Mouse (Mus musculus) olfactory bulb, adult 2 months (tissue): ENCODE data around the gene Nav2. TPM values are rescaled to one million over a fixed set of nuclear protein-coding genes. Genes with fewer than 3 reads are reported as not detected.

Experiments
- H3K27ac ChIP-seq: fragments of 200-500 bp; 2 replicates; pipeline ENCODE4 v1.5.1; 2012; ENCODE audit warnings: low read depth, low read length; ENCODE audit not compliant: insufficient read depth
- H3K4me1 ChIP-seq: fragments of 200-500 bp; 2 replicates; pipeline ENCODE4 v1.6.1; 2012; ENCODE audit warnings: low read length; ENCODE audit not compliant: control insufficient read depth, insufficient read depth
- H3K4me3 ChIP-seq: fragments of 200-500 bp; 2 replicates; pipeline ENCODE4 v1.5.1; 2012; ENCODE audit warnings: mild to moderate bottlenecking, low read depth, low read length, moderate library complexity; ENCODE audit not compliant: insufficient read depth
- CTCF ChIP-seq: fragments of 200-500 bp; IDR thresholded peaks from 2 replicates; pipeline ENCODE4 v1.5.1; 2012; ENCODE audit warnings: low read depth, mild to moderate bottlenecking, low read length, moderate library complexity; ENCODE audit not compliant: insufficient read depth
- POLR2A ChIP-seq: fragments of 200-500 bp; IDR thresholded peaks from 2 replicates; pipeline ENCODE4 v1.6.1; 2012; ENCODE audit warnings: mild to moderate bottlenecking, low read depth, low read length, moderate library complexity; ENCODE audit not compliant: insufficient read depth
- WGBS: fragments of 180-500 bp; shearing (Covaris S2); methylation state at CpG from one replicate; pipeline ENCODE4 v1.1.7; 2018; 5-methylcytosine and 5-hydroxymethylcytosine counted together
- polyA plus RNA-seq: library from polyadenylated mRNA; stranded (reverse); fragments of >200 nt; gene quantifications from 2 replicates; pipeline ENCODE4 v1.2.4, GENCODE M21; 2012; ENCODE audit warnings: low replicate concordance; ENCODE audit not compliant: missing spikeins, insufficient read depth, insufficient read length

Nav2 gene
- polyA plus RNA-seq, 1 experiment, result 57.3 TPM

DNA sequence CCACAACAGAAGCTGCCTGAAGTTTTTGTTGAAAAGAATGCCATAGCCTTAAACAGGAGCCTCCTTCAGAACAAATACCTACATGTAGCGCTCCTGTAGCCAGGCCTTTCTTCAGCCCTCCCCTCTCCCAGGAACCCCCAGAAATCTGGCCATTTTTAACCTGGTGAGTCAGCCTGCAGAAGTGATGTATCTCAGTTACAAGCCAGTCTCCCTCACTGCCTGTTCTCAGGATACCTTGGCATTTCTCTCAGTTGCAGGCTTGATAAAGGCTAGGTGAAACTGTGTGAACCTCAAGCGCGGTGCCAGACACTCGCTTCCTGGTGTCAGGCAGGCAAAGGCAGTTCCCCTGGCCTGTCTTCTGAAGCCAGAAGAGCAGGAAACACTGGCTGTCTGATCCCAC is 570.4 kb downstream of the Nav2 start:
- no peak for TF ChIP-seq POLR2A
- TF ChIP-seq CTCF, result no peak
- 80% methylated on average over 4 of the region's 4 CpGs for WGBS
- H3K4me1 ChIP-seq, result peaks cover 12% of the 10 kb centered on the region
- no peak overlapping the region for H3K27ac ChIP-seq
- no peak overlapping the region for H3K4me3 ChIP-seq

DNA sequence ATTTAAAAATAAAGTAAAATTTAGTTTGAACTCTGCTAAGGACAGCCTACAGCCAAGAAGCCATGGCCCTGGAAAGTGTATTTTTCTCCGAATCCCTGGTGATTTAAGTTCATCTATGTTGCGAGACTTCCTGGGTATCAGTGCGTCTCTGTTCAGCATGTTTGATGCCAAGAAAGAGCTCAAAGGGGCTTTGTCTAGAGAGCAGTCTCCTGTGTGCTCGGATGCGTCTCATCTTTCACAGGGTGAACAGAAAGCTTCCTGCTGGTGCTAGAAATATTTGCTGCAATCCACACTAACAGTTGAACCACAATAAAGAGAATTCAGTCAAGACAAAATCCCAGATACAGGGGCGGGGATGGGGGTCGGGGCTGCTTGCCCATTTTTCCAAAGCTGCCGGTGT is 572.4 kb downstream of the Nav2 start:
- TF ChIP-seq POLR2A (no peak), CTCF (no peak)
- 63% methylated on average over 8 of the region's 8 CpGs for WGBS
- H3K4me1 ChIP-seq, result peaks cover 20% of the 10 kb centered on the region
- no peak overlapping the region for H3K4me3 ChIP-seq
- H3K27ac ChIP-seq, result no peak overlapping the region

DNA sequence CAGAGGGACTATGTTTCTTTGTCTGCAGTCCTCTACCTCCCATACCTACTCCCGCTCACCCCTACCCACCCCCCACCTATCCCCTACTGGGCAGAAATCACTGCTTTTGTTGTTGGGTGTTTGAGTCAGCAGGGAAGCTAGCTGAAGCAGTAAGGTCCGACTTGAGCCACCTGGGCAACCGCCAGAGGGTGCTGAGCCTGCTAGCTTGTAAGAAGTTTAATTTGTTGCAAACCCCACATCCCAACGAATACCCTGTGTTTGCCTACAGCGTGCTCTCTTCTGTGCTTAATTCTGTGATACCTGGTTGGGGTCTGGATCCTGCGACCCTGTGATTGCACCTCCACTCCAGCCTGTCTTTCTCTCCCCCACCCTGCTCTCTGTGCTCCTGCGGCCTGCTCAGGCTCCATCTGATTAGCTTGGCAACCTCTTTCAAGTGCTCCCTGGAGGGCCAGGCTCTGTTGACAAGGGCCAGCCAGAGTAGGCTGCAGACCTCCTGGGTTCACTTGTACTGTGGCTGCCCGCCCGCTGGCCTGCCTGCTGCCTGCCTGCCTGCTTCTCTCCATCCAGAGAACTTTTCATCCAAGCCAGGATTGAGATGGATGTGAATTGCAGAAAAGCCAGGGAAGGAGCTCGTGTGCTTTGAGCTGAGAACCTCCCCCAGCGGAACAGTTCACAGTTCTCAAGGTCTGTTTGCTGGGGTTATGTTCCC is 575.7 kb downstream of the Nav2 start:
- TF ChIP-seq POLR2A (no peak), CTCF (no peak)
- H3K27ac ChIP-seq, result 0 out of 2 replicates have a peak overlapping the region, but pooled peaks have one; percentile 6
- WGBS, result 42% methylated on average over 11 of the region's 11 CpGs
- no peak overlapping the region for H3K4me3 ChIP-seq
- H3K4me1 ChIP-seq, result peaks cover 16% of the 10 kb centered on the region

DNA sequence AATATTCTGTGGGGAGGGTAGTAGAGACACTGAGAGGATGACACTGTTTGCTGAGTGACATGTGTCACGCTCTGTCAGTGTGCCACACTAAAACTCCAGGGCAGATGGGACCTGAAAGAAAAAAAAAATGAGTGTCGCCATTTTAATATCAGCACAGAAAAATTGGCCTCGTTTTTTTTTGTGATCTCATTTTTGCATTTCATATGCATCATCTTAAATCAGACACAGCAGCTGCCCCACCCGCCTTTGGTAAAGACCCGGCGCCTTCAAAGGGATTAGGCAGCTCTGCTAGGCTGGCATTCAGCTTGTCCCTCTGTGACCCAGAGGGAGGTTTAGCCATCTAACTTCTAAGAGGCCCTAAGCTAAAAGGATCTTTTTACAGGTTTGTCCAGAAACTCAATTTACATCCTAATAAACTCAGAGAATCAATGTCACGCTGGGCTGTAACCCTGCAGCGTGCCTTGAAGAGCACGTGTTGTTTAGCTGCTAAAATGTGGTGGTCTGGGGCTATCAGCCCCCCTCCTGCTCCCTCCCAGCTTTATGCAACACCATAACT is 576.9 kb downstream of the Nav2 start:
- no peak for TF ChIP-seq CTCF
- Histone ChIP-seq H3K4me1 (peaks cover 16% of the 10 kb centered on the region), H3K4me3 (no peak overlapping the region), H3K27ac (no peak overlapping the region)
- WGBS, result 66% methylated on average over 9 of the region's 9 CpGs

DNA sequence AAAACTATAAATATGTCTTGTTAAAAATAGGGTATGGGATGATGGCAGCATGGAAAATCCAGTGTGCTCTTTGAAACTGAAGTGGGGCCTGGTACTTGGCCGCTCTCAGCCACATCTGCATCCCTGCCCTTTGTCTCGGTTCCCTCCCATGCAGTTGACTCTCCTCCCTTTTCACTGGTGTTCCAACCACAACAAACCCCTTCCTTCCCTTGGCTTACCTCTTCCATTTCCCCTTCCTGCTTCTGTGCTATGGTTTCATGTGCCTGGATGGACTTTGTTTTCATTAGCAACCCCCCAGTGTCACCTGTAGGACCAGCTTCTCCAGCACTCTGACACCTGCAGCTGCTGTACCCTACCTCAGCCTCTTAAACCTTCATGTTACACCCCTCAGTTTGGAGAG is 578.8 kb downstream of the Nav2 start:
- Histone ChIP-seq H3K4me3 (no peak overlapping the region), H3K4me1 (peaks cover 16% of the 10 kb centered on the region), H3K27ac (no peak overlapping the region)
- no peak for TF ChIP-seq CTCF
- TF ChIP-seq POLR2A, result no peak
- 60% methylated on average over 2 of the region's 2 CpGs for WGBS

DNA sequence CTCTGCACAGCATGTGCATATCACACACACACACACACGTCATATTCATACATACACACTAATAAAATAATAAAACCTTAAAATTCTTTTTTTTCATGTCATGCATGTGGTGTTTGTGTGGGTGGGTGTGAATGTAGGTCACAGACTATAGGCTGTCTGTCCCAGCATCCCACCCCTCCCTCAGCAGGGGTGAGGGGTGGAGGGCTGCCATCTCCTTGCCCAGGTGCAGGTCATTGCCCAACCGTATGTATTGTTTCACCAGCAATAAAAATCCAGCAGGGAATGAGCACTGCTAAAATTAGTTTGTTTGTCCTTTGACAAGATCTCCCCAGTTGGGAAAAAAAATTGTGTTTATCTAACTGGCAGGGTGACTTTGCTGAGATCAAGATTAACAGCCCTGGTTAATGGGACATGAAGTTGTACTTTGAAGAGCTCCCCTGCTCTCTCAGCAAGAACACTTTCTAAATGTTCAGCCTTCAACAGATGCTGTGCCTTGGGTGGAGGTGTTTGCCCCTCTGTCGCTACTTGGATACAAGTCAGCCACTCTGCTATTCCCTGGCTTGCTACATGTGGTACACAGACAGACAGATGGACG is 580.1 kb downstream of the Nav2 start:
- peaks cover 16% of the 10 kb centered on the region for H3K4me1 ChIP-seq
- no peak overlapping the region for H3K4me3 ChIP-seq
- 66% methylated on average over 4 of the region's 4 CpGs for WGBS
- no peak overlapping the region for H3K27ac ChIP-seq
- TF ChIP-seq POLR2A (no peak), CTCF (no peak)

DNA sequence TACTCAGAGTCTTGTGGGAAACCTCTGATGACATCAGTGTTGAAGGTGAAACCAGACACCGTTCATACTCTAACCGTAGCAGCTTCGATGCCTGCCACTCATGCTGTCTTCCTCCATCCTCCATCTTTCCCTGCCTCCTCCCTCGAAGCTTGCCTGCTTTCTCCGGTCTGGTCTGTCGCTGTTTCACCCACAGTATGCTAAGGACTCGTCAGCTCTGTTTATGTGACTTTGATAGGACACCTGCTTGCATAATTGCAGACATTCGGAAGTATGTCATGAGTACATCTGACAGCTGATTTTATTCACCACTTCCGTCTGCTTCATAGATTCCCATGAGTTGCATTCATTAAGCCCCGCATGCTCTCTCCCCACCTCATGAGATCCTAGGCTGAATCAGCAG is 582.3 kb downstream of the Nav2 start:
- peaks cover 18% of the 10 kb centered on the region for H3K4me1 ChIP-seq
- WGBS, result 74% methylated on average over 10 of the region's 10 CpGs
- TF ChIP-seq POLR2A, result no peak
- no peak for TF ChIP-seq CTCF
- H3K27ac ChIP-seq, result no peak overlapping the region
- H3K4me3 ChIP-seq, result no peak overlapping the region

DNA sequence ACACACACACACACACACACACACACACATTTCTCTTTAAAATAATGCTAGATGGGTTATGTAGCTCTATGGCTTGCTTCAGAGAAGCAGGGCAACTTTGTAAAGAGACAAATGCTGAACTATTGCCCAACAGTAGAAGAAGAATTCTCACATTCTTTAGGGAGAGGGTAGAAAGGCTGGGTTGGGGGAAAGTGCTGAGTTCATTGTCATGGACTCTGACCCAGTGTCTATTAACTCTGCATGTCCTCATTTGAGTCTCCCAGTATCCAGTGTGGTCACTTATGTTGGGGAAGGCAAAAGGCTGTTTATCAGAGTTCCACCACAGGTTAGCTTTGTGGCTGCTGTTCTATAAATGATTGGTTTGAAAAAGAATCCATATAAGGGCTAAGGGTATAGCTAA is 584.1 kb downstream of the Nav2 start:
- Histone ChIP-seq H3K27ac (no peak overlapping the region), H3K4me1 (peaks cover 33% of the 10 kb centered on the region), H3K4me3 (no peak overlapping the region)
- TF ChIP-seq POLR2A (no peak), CTCF (no peak)

DNA sequence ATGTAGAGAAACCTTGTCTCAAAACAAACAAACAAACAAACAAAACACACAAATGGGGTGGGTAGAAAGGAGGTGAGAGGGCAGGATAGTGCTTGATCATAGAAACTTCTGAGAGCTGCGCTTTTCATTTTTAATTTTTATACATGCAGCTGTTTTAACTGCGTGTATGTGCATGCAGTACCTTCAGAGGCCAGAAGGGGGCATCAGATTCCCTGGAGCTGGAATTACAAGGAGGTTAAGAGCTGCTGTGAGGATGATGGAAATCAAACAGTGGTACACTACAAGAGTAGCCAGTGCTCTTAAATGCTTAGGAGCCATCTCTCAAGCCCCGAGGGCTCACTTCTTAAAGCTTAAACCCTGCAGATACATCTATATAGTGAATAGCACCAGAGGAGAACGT is 584.7 kb downstream of the Nav2 start:
- TF ChIP-seq POLR2A (no peak), CTCF (no peak)
- Histone ChIP-seq H3K4me1 (peaks cover 29% of the 10 kb centered on the region), H3K4me3 (no peak overlapping the region), H3K27ac (no peak overlapping the region)
- WGBS, result 91% methylated on average over 4 of the region's 4 CpGs

DNA sequence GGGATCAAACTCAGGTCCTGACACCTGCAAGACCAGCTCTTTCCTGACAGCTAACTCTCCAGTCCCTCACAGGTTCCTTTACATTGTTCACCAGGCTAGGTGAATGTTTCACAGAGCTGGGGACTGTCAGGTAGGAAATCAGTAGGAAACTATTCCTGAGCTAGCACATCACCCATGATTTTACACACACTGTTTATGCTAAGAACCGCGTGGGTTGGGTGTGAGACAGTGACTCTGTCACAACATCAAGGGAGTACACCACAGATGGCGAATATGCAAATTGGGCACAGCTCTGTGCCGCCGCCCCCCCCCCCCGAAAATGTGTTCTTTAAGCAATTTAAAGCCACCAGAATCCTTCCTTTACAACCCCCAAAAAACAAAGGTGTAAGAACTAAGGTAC is 586.1 kb downstream of the Nav2 start:
- TF ChIP-seq POLR2A, result no peak
- TF ChIP-seq CTCF, result no peak
- Histone ChIP-seq H3K27ac (no peak overlapping the region), H3K4me1 (peaks cover 26% of the 10 kb centered on the region), H3K4me3 (no peak overlapping the region)
- WGBS, result 52% methylated on average over 6 of the region's 6 CpGs
